Mouse (Mus musculus) 416B (cell line): ENCODE results near the gene Nek11.

Experiments used
- DNase-seq: peaks from one replicate; pipeline ENCODE4 v3.0.0; 2011; ENCODE audit warnings: low read depth

Nek11 gene

DNA sequence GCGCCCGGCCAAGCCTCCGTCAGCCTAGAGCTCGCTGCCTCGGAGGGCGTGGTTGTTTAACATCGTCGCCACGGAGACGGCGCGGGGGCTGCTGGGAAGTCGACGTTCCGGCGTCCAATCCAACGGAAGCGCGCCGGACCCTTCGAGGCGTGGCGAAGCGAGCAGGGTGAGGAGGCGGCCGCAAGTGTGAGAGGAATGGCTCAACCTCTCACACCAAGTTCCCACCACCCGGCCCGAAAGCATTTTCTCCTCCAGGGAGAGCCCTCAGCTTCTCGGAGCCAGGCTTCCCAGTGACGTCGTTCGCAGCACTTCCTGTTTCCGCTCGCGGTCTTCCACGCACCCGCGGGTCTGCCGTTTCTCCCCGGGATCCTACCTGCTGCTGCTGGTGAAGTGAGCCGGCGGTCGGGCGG is at the start of gene Nek11, which contains the start of gene Aste1:
Gene Nek11, minus strand, starts transcription at position 307 of the 410 bp plus-strand sequence.
Gene Aste1, plus strand, starts transcription at position 175 of the 410 bp plus-strand sequence.
- DNase-seq = peak; percentile 92

DNA sequence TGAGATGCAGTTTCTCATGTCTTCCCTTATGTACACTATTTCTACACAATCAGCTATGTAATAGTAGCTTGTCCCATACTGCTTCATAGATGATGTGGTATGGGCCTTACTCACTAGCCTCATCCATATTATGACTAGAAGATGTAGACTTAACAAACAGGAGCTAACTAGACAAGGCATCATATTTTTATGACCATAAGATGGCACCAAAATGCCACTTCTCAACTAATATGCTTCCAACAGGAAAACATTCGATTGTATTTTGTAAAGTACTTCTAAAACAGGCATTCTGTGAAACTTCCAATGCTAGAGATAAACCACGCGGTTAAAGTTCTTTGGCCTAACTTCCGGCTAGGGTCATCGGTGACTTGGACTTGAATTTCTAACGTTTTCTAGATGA is 13.2 kb upstream of the Nek11 start:
- DNase-seq = peak; percentile 44

DNA sequence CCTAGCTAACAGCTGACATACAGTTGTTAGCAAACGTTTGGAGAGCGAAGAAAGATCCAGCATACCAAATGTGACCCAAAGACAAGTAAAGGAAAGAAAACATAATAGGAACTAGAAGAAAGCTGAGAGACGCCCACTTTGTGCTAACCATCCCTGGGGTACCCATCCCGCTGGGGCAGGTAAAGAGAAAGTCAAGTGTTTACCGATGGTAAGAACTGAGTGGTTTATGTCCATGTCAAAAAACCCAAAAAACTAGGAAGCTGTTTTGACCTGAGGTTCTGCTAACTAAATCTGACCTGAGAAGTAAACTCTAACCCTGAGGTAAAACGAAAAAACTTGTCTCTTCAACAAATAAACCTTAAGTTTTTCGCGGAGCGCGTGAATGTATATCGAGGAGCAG is 604 bp downstream of the Nek11 start:
- no peak for DNase-seq

DNA sequence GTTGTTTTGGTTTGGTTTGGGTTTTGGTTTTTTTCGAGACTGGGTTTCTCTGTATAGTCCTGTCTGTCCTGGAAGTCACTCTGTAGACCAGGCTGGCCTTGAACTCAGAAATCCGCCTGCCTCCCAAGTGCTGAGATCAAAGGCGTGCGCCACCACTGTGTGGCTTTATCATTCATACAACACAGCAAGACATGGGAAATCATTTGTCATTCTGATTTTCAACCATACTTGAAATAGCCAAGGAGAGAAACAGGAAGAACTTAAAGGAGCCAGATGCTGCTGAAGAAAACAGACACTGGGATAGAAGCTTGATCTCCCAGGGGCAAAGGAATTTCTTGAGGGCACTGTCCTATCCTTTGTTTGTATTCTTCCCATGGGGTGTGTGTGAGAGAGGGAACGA is 4.7 kb downstream of the Nek11 start:
- no peak for DNase-seq

DNA sequence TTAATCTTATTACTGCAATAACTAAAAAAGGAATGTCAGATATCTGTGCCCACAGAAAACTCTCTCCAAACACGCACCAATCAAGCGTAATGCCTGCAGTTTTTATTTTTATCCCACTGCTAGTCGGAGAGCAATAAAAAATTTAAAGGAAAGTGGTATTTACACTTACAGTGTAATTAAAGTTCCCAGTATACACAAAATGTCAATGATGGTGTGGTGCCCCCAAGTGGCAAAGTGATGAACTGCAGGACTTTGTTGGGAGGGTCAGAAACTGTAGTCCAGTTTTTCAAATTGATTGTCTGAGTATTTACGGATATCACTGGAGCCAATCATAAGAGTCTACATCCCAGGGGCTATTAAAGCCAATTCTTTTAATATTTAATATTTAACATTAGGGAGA is 6.0 kb downstream of the Nek11 start:
- peak; percentile 55 for DNase-seq

DNA sequence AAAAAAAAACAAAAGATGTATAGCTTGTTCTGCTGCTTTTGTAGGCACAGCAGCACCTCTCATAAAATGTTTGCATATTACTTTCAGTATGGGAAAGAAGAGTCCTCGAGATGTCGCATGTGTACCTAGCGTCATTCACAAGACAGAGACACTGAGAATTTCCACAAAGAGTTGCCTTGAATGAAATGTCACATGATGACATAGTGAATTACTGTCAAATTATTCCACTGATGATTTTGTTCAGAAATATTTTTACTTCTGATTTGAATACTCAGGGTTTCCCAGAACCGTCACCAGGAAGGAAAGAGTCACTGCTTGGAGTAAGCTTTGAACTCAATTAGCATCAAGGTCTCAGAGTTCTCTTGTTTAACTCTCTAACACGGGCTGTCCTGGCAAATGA is 7.9 kb downstream of the Nek11 start:
- DNase-seq = no peak

DNA sequence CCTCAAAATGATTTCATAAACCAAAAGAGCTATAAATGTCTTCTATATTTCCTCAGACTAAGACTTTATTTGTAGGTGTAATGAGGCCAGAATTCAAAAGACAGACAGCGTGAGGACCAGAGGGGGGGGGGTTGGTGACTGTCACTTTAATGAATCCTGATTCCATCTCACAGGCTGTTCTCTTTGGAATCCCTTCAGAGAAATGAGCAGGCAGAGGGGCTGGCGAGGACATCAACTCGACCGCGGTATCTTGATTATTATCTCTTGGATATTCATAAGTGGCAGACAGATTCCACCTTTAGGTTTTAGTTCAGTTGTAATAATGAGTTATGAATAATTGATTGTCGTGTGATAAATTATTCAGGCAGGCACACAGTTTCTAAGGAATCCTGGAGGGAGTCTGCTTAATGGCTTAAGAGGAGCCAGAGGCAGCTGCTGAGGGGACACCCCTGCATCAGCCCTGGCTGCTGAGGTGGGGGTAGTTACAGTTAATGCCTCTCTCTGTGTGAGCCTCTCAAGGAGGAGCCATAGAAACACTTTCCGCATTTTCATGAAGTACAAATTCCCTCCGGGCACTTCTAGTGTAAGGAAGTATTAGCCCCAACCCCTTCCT is 15.7 kb downstream of the Nek11 start:
- no peak for DNase-seq

DNA sequence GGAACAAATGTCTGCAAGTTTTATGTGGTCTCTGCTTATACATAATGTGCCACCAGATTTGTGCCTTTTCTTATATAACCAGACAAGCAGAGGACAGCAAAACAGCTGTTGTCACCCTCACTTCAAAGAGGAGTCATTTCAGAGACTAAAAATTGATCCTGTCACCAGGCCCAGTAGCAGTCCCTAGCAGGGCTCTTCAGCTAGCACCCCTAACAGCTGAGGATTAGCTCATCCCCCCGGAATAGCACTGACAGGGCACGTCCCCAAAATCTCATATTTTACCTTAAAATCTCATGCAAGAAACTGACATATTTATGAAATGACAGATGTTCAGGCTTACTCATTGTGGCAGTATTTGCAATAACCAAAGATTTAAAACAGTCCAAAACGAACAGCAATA is 17.7 kb downstream of the Nek11 start:
- no peak for DNase-seq

DNA sequence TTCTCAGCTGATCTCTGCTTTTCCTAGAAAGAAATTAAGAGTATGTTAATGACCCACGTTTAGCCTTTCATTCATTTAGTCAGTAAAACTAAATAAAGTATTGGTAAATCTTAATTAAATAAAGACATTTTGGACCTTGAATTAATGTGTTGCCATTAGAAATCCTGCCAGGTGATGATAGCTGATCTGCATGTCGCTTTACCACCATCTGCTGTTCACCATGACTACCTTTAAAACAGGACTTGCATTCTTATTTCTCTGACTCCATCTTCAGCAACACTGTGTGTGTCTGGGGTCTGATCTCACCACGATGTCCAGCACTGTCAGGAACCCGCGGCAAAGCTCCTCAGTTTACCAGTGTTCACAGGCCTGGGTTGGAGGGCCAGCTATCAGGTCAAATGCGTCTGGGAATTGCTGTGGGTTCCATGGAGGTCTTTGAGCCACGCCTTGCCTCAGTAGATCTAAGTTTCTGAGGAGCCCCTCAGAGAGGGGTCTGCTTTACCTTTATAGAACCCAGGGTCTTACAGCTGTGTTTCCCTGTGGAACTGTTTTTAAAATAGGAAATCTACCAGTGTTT is 18.3 kb downstream of the Nek11 start:
- no peak for DNase-seq

DNA sequence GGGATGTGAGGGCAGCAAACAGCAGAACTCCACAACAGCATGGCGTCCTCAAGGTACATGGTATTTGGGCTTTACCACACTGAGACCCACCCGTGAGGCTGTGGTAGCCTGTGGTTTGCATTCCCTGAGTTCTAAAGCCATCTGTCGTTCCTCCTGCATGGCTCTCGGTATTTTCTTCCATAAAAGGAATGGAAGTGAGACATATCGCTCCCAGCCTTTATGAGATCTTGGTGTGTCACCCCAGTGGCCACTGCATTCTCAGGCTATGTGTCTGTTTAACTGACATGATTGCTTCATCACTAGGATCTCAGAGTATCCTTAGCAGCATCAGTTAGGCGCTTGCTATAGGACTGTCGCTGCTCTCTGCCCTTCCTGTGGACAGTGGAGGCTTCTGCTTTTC is 18.9 kb downstream of the Nek11 start:
- DNase-seq = no peak

DNA sequence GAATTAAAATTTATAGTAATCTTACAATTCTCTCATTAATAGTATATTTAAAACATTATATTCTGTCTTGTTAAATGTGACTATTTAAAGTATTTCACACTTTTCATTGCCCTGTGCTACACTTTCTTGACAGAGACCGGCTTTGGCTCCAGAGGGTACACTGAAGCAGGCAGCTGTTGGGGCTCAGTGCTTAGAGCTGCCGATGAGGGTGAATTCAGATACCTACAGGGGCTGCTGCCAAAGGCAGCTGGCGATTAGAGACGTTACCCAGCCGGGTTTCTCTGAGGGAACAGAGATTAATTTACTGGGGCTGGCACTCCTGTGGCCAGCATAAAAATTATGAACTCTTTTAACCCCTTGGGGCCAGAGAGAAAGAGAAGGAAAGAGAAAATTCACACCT is 21.0 kb downstream of the Nek11 start:
- no peak for DNase-seq

DNA sequence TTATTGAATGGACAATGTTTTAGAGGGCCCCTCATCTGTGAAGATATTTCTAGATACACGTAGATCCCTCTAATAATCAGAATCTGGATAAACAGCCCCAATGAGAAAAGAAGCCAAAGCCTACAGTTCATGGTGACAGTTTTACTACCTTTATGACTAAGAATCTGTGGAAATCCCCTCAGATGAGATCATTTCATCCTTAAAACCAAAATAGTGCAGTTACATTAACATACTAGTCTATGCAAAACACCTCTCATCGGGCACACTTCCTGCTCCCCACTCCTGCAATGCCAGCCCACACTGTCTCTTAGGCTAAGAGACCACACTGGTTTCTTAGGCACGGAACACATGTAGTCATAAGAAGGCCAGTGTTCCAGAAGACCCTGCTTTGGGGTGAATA is 26.7 kb downstream of the Nek11 start:
- no peak for DNase-seq

DNA sequence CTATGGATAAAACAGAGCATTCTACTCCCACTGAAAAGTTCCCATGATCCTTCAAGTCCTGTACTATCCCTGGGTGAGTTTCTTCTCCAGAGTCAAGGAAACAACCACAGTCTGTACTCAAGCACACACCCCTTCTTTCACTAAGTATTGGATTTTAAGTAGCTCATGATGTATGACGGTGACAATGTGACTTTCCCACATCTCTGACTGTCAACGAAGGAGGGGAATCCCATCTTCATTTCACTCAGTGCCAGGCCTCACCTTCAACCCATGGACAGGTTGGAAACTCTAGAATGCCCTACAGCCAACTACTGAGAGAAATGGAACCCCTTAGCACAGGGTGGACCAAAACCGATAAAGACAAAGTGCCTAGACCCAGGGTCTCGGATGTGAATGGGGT is 29.1 kb downstream of the Nek11 start:
- DNase-seq = no peak

DNA sequence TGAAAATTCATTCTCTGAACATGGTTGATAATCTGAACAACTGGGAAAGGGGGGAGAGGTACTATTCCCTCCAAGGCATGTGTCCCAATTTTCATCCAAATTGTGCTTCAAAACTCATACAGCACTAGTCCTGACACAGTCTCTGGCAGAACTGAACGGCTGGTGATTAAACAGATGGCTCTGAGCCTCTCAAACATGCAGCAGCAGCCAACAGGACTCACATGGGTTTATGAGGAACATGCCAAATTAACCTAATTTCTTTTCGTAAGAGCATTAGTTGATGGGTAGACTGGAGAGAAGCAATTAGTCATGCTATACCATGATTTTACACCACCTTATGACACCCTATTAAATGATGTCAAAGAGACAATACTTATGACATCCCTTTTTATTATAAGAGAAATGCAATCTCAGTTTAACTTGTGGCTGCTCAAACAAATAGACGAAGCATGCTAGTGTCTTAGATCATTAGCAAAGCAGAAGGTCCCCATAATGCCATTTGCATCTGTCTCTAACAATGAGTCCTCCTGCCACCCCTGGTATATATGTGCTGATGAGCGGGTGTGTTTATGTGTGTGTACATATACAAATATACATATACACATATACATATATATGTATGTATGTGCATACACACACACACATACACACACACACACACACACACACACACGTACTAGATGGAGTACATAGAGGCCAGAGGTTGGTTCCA is 31.6 kb downstream of the Nek11 start:
- no peak for DNase-seq

DNA sequence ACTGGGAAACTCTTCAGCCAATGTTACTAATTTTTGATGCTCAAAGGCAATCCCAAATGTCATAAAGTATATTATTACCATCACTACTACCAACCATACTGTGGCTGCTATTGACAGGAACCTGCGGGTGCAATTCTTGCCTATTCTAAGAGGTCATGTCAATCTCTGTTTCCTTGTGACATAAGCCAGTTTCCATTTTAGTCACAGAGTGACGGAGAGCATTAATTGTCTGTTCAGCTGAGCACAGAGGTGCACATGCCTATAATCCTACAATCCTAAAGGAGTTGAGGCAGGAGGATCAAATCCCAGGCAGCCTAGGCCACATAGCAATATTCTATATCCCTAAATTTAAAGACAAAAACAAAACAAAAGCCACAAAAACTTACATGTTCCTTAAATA is 33.1 kb downstream of the Nek11 start:
- DNase-seq = no peak

DNA sequence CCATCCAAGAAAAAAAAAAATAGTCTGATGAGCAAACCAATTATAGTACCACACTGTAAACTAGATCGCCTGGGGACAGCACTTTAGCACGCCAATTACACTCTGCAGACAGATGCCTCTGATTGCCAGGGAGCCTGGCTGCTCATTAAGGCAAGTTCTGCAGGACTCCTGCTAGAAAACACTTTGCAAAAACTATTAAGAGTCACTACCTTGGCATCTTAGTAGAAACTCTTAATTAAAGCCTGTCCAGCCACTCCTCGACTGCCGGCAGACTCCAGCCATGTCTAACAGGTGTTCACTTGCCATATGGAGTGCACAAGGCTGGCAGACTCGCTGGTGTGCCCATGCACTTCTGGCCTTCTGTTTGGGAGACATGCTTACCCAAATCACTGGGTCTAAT is 46.3 kb downstream of the Nek11 start:
- no peak for DNase-seq

DNA sequence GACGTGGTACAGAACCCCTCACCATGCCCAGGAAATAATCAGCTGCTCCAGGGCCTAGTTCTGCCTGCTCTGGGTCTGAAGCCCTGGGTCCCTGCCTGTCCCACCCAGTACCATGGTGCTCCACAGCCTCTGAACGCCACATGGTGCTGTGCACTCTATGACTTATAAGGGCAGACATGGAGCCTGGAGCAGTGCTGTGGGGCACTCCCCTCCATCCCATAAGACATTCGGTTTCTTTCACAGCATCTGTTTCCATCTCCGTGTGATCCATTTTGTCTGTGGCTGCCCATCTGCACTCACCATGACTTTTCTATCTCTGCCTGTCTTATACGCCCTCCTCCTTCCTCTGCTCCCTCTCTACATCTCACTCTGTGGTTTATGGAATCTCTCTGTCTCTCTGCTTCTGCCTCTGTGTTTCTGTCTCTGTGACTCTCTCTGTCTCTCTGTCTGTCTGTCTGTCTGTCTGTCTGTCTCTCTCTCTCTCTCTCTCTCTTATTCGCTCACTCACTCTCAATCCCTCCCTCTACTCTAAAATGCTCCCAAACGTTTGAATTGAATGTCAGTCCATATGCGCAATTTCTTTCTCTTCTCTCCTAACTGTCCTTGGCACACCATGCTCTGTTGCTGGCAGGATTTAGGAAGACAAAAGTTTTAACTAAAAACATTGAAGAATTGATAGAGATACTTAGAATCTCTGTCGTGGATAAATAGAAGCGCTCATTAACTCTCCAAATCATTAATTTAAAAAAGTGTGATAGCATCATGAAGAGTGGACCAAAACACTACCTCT is 46.9 kb downstream of the Nek11 start:
- DNase-seq = no peak

DNA sequence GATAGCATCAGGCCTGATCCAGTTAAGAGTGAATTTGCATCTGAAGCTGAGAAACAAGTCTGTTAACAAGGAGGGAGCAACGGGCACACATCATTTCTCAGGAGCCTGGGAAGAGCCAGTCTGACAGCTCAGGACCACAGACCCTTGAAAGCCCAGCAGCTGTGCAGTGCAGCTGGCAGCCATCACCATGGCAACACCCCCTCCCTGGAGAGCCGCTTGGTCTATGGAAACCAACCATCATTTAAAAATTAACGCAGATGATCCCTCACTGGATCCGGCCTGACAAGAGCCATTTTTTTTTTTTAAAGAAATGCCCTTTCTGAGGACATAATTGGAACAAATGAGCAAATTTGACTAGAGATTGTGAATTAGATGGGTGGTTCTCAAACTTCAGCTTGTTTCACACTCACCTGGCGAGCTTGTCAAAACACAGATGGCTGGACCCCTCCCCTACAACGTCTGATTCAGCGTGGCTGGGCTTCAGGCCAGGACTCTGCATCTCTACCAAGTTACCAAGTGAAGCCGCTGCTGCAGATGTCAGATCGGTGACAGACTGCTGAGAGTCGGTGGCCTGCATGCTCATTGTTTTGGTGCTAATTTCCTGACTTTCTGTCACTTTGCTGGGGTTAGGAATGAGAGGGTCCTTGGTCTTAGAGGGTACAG is 52.2 kb downstream of the Nek11 start:
- DNase-seq = no peak

DNA sequence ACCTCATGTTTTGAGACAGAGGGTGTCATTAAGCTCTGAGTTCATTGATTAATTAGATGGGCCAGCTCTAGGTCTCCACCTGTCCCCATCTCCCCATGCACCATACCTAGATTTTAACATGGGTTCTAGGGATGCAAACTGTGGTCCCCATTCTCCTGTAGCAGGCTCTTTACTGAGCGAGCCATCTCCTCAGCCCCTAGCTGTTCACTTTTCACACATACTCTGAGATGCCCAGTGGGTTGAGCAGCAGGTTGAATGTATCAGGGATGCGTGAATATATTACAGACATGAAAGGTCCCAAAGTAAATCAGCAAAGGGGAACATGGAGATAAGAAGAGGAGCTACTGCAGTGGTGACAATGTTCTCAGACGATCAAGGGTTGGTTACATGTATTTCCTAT is 52.8 kb downstream of the Nek11 start:
- DNase-seq = no peak

DNA sequence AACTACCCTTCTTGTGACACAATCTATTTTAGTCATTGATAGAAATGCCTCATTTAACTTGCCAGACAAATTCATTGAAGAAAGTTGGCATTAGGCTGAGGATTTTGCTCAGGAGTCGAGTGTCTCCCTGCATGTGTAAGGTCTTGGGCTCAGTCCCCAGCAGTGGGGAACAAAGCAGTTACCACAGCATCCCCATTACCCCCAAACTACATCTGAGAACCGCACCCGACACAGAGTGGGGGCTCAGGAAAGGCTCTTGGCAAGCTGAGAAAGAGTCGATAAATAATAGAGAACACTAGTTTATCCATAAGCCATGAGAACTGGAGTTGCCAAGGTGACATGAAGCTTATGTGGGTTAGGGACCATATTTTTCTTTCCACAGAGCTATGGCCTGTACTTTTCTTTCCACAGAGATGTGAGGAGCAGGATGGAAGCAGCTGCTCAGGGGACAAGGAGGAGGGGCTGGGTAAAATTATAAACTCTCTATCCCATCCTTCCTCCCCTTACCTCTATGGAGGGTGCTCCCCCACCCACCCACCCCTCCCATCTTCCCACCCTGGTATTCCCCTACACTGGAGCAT is 62.8 kb downstream of the Nek11 start:
- no peak for DNase-seq

DNA sequence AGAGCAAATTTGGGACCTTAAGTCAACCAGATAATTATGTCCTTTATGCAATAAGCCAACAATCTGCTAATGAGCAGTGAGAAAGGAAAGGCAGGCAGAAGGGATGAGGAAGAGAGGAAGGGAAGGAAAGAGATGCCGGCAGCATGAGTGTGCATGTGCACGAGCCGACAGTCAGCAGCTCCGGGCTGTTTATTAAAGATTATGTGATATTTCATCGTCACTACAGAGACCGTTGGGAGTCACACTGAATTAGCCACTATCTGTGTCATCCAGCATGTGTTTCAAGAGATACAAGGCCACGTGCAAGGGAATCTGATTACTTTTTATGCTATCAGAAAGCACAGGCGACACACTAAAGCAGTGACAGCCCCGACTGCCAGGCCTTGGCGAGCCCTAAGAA is 73.5 kb downstream of the Nek11 start:
- no peak for DNase-seq

DNA sequence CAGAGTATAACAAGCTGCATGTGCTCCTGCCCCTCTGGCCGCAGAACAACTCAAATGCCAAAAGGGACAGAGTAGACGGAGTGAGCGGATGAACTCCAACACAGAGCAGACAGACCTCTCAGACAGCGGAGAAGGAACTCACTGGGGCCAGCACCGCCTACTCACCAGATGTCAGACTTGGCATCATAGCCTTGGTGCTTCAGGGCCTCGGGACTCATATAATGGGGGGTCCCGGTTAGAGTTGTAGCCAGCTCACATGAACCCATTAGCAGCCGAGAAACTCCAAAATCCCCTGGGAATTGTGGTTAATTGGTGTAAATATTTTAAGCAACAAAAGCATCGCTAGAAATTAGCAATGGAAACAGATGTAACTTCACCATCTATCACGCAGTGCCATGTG is 82.1 kb downstream of the Nek11 start:
- DNase-seq = no peak
